Comparison of ENCODE assay signal across 8 mouse cellular contexts in genomic region chrX:153237920-153238504, GRCm38 (mm10). TPM values are rescaled to one million over a fixed set of nuclear protein-coding genes. Genes with fewer than 3 reads are reported as not detected.
A peak's percentile ranks its signal among the peaks of the same experiment; 100 is the strongest.
DNase-seq lines count a peak whose midpoint lies in the region; ATAC-seq and TF ChIP-seq lines count a peak whose summit lies in the region.

No protein-coding gene starts in this region.

- no peaks in the 10 kb centered on the region for H3K9me3 ChIP-seq in embryonic facial prominence, embryonic 12.5 days
- H3K9me3 ChIP-seq in lung, embryonic 14.5 days (ENCODE audit: low read depth, low read length), result no peaks in the 10 kb centered on the region

- peak overlapping the region; percentile 48 for H3K4me2 ChIP-seq in embryonic facial prominence, embryonic 12.5 days (replicated peaks)
- peak overlapping the region; percentile 62 for H3K4me2 ChIP-seq in lung, embryonic 14.5 days

- peak overlapping the region; percentile 40 for H3K9ac ChIP-seq in embryonic facial prominence, embryonic 12.5 days
- H3K9ac ChIP-seq in lung, embryonic 14.5 days, result peak overlapping the region; percentile 36; the same call in 1 of the 2 replicates

- WGBS in embryonic facial prominence, embryonic 12.5 days, result 14% methylated on average over 23 of the region's 23 CpGs
- WGBS in lung, embryonic 14.5 days, result 11% methylated on average over 23 of the region's 23 CpGs

- H3K4me1 ChIP-seq in embryonic facial prominence, embryonic 12.5 days, result no peaks in the 10 kb centered on the region
- H3K4me1 ChIP-seq in lung, embryonic 14.5 days (ENCODE audit: insufficient read depth), result no peaks in the 10 kb centered on the region

- peak; percentile 13 for DNase-seq in CD4-positive helper T cell, adult 2 months (ENCODE audit: low read depth, low spot score)
- DNase-seq in adrenal gland, postnatal 25 days, result peak; percentile 5
- peak; percentile 2 to 5 for DNase-seq in heart, postnatal 10 days
- DNase-seq in layer of hippocampus, adult 18-20 months (ENCODE audit: low spot score in 2 of 2), result peak; percentile 5 to 35
- DNase-seq in lung, embryonic 14.5 days, result peak; percentile 26
- peak; percentile 41 for DNase-seq in retina, embryonic 14.5 days (ENCODE audit: low spot score)
- no peak for DNase-seq in urinary bladder, postnatal 4 days (ENCODE audit: low spot score in 2 of 2)

- no peak for TF ChIP-seq CTCF in lung, embryonic 14.5 days (IDR thresholded peaks at IDR 0.05; ENCODE audit: low read depth)

- H3K27ac ChIP-seq in embryonic facial prominence, embryonic 12.5 days, result no peak overlapping the region
- H3K27ac ChIP-seq in lung, embryonic 14.5 days (ENCODE audit: low read depth), result no peak overlapping the region

- H3K36me3 ChIP-seq in embryonic facial prominence, embryonic 12.5 days, result no peaks in the 10 kb centered on the region
- no peaks in the 10 kb centered on the region for H3K36me3 ChIP-seq in lung, embryonic 14.5 days (ENCODE audit: insufficient read depth)

- peaks cover 7% of the 10 kb centered on the region; the same call in 1 of the 2 replicates for H3K27me3 ChIP-seq in embryonic facial prominence, embryonic 12.5 days
- no peaks in the 10 kb centered on the region for H3K27me3 ChIP-seq in lung, embryonic 14.5 days (ENCODE audit: insufficient read depth, low read length)

- peak; percentile 72; the same call in 1 of the 2 replicates for ATAC-seq in embryonic facial prominence, embryonic 12.5 days (ENCODE audit: insufficient number of reproducible peaks, insufficient read depth, low FRiP score, low TSS enrichment)
- ATAC-seq in lung, embryonic 14.5 days (ENCODE audit: insufficient read depth), result peak; percentile 91

- H3K4me3 ChIP-seq in embryonic facial prominence, embryonic 12.5 days, result peak overlapping the region; percentile 51
- H3K4me3 ChIP-seq in lung, embryonic 14.5 days (ENCODE audit: low read depth, low read length), result peak overlapping the region; percentile 47

- intact Hi-C loops in heart, postnatal 10 days (cut with DNase I), result no loop called here

RNA-seq across cellular contexts. Expression of gene Klf8, which starts 0.7 kb away (rescaled TPM):
- total RNA-seq in adrenal gland, postnatal 25 days (2021), result 1.0 and 1.9 TPM in 2 replicates
- 2.4 and 3.1 TPM in 2 replicates for polyA plus RNA-seq in embryonic facial prominence, embryonic 12.5 days (2016; fragmentation: Nextera tagmentation; extraction: Ambion mirVana)
- total RNA-seq in heart, postnatal 10 days (2021), result under 1 TPM; 0.53 to 0.57 TPM
- 1 to 10 TPM; 2.7 to 6.2 TPM for total RNA-seq in layer of hippocampus, adult 18-20 months (2021)
- 1.0 and 1.3 TPM in 2 replicates for polyA plus RNA-seq in lung, embryonic 14.5 days (2014; fragmentation: Nextera tagmentation; extraction: Ambion mirVana)

Comparison
In these comparisons a context has a peak if more than half of its experiments do, and no peak if none do; other contexts are left out.
1. DNase-seq: peak in CD4-positive helper T cell, adult 2 months (single experiment), adrenal gland, postnatal 25 days (single experiment), heart, postnatal 10 days (2 of 2), layer of hippocampus, adult 18-20 months (2 of 2), lung, embryonic 14.5 days (single experiment) and retina, embryonic 14.5 days (single experiment); none in urinary bladder, postnatal 4 days (0 of 2).